Mouse (Mus musculus) cortical plate, adult 2 months (tissue): ENCODE data around the gene Gm28635. TPM values are rescaled to one million over a fixed set of nuclear protein-coding genes. Genes with fewer than 3 reads are reported as not detected.

ENCODE experiments used
- H3K27ac ChIP-seq: fragments of 200-500 bp; 2 replicates; pipeline ENCODE4 v1.5.1; 2012; ENCODE audit warnings: low read length, control low read depth, inconsistent platforms; ENCODE audit not compliant: insufficient read depth
- H3K4me1 ChIP-seq: fragments of 200-500 bp; 2 replicates; pipeline ENCODE4 v1.6.1; 2011; ENCODE audit warnings: low read length; ENCODE audit not compliant: control insufficient read depth, insufficient read depth
- H3K4me3 ChIP-seq: fragments of 200-500 bp; 2 replicates; pipeline ENCODE4 v1.5.1; 2011; ENCODE audit warnings: mild to moderate bottlenecking, low read length, control low read depth; ENCODE audit not compliant: insufficient read depth
- CTCF ChIP-seq: fragments of 200-500 bp; IDR thresholded peaks from 2 replicates; pipeline ENCODE4 v1.5.1; 2011; ENCODE audit warnings: mild to moderate bottlenecking, control low read depth, low read length; ENCODE audit not compliant: insufficient read depth; ENCODE audit errors: extremely low read depth
- POLR2A ChIP-seq: fragments of 200-500 bp; IDR thresholded peaks from 2 replicates; pipeline ENCODE4 v1.6.1; 2011; ENCODE audit warnings: mild to moderate bottlenecking, low read length, control low read depth; ENCODE audit not compliant: insufficient read depth; ENCODE audit errors: extremely low read depth
- polyA plus RNA-seq: library from polyadenylated mRNA; depleted of rRNA; stranded (reverse); fragments of >200 nt; gene quantifications from 2 replicates; pipeline ENCODE4 v1.2.3, GENCODE M21; 2012

Gene Gm28635
- polyA plus RNA-seq, 1 experiment: not detected

DNA sequence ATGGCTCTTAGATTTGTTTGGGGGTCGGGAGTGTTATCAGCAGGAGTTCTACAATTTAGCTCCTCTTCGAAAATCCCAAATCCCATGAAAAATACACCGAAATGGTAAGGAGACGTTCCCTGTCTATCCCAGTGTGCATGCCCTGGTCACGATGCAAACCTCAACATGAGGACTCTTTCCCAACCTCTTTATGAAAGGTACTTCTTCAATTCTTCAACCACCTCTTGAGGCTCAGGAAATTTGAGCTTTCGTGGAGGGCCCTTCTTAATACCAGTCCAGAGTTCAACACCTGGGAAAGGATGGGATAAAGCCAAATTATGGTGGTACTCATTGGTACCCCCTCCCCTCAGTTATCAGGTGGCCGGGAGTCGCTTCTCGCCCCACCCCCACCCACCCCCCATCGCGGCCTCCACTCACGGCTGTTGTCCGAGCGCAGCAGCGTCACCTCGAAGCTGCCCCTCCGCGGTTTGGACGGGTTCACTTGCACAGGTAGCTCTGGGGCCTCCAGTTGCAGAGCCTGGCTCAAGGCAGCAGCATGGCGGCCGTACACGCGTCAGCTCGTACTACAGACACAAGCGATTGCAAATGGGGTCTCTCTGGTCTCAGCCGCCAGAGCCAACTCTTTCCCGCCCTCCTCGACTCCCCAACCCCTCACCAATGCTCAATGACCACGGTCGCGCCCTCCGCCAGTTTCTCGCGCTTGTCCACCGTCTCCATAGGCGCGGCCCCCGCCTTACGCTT lies 7.8 kb downstream of the Gm28635 start:
- H3K4me3 ChIP-seq: peak overlapping the region; percentile 86
- TF ChIP-seq POLR2A (no peak), CTCF (no peak)
- H3K27ac ChIP-seq: no peak overlapping the region
- peaks cover 2% of the 10 kb centered on the region; the same call in 1 of the 2 replicates for H3K4me1 ChIP-seq

DNA sequence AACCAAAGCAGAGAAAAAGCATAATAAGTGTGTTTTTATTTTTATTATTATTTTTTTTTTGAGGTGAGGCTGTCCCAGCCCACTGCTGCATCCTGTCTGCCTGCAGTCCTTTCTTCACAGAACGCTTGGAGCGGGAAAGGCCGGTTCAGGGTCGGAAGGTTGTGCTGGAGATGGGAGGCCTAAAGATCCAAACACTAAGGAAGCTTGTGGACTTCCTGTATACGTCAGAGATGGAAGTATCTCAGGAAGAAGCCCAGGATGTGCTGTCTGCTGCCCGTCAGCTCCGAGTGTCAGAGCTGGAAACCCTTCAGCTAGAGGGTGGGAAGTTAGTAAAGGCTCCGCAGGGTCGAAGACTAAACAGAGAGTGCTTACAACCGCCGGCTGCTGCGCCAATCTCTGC lies 11.8 kb downstream of the Gm28635 start:
- H3K4me3 ChIP-seq: no peak overlapping the region
- no peak overlapping the region for H3K27ac ChIP-seq
- H3K4me1 ChIP-seq: peaks cover 2% of the 10 kb centered on the region; the same call in 1 of the 2 replicates
- TF ChIP-seq POLR2A (no peak), CTCF (no peak)

DNA sequence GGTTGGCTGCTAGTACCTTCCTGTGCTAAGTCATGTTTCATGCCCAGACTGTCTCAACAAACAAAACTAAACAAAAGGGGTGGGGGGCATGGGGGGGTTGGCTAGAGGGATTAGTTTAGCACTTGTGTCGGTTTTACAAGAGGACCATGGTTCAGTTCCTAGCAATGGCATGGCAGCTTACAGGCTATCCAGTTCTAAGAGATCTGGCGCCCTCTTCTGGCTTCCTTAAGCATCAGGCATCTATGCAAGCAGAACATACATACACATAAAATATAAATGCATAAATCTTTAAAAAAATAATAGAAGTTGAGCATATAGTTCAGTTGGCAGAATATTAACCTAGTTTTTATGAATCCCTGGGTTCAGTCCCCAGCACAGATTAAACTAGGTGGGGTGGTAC lies 15.0 kb downstream of the Gm28635 start:
- TF ChIP-seq POLR2A (no peak), CTCF (peak; percentile 18; the same call in 1 of the 2 replicates)
- Histone ChIP-seq H3K4me1 (no peaks in the 10 kb centered on the region), H3K4me3 (no peak overlapping the region), H3K27ac (no peak overlapping the region)

DNA sequence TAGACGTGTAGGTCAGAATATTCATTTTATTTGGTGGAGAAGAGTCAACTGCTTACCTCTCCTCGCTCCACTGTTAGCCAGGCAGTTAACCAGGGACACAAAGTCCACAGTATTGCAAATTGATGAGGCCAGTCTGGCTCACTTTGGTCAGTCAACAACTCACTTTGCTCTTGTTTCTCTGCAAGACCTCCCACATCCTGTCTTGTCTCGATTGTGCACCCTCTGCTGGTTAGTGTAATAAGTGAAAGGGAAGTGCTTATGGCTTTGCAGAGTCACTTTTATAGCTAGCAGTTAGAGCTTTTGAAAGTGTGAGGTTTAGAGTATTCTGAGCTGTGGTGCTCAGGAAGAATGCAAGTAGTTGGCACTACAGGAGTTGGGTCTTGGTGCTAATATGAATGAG lies 17.6 kb downstream of the Gm28635 start:
- no peak overlapping the region for H3K27ac ChIP-seq
- H3K4me3 ChIP-seq: no peak overlapping the region
- TF ChIP-seq POLR2A (no peak), CTCF (peak; percentile 61)
- no peaks in the 10 kb centered on the region for H3K4me1 ChIP-seq

DNA sequence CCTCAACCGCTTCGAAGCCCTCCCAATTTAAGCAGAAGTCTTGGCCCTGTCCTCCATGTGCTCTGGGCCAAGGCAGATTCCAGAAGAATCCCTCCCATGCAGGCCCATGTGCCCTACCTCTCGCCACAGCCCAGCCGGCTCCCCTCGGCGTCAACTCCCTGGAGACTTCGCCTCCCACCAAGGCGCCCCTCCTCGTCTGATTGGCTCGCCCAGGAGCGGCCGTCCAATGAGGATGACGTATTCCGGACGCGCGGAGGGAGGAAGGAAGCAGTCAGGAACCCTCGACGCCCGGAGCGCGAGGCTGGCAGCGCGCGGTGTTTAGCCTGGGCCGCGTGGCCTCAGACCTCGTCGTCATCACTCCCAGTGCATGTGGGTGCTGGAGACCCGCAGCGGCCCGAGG lies 19.0 kb downstream of the Gm28635 start, which contains the start of gene Btbd18:
Btbd18 (plus strand) TSS at position 274 of the 400 bp plus-strand sequence.
- no peak for TF ChIP-seq POLR2A
- TF ChIP-seq CTCF: no peak
- no peaks in the 10 kb centered on the region for H3K4me1 ChIP-seq
- no peak within 1 kb of the TSS for H3K27ac ChIP-seq
- H3K4me3 ChIP-seq: no peak within 1 kb of the TSS

DNA sequence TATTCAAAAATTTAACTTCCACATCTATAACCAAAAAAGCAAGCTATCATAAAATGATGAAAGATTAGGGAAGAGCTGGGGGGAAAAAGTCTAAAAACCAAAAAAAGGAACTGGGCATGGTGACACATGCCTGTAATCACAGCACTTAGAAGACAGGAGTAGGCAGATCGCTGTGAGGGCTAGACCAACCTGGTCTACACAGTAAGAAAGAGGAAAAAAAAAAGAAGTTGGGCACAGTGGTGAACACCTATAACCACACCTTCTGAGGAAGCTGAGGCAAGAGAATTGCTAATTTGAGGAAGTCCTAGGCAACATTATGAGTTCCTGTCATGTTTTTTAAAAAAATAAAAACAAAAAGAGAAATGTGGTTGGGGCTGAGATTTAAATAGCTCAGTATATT lies 22.0 kb downstream of the Gm28635 start:
- TF ChIP-seq CTCF: no peak
- TF ChIP-seq POLR2A: no peak
- no peaks in the 10 kb centered on the region for H3K4me1 ChIP-seq
- no peak overlapping the region for H3K4me3 ChIP-seq
- no peak overlapping the region for H3K27ac ChIP-seq

DNA sequence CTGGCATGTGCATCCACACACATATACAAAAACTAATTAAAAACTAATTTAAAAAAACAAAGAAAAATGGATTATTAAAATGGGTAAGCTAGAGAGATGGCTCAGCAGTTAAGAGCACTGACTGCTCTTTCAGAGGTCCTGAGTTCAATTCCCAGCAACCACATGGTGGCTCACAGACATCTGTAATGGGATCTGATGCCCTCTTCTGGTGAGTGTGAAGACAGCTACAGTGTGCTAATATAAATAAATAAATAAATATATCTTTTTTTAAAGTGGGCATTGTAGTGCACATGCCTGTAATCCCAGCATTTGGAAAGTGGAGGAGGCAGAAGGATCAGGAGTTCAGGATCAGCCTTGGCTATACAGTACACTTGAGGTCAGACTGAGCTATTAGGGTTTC lies 24.5 kb downstream of the Gm28635 start:
- H3K27ac ChIP-seq: no peak overlapping the region
- TF ChIP-seq POLR2A (no peak), CTCF (0 out of 2 replicates have a peak, but pooled peaks have one; percentile 3)
- no peaks in the 10 kb centered on the region for H3K4me1 ChIP-seq
- H3K4me3 ChIP-seq: no peak overlapping the region

DNA sequence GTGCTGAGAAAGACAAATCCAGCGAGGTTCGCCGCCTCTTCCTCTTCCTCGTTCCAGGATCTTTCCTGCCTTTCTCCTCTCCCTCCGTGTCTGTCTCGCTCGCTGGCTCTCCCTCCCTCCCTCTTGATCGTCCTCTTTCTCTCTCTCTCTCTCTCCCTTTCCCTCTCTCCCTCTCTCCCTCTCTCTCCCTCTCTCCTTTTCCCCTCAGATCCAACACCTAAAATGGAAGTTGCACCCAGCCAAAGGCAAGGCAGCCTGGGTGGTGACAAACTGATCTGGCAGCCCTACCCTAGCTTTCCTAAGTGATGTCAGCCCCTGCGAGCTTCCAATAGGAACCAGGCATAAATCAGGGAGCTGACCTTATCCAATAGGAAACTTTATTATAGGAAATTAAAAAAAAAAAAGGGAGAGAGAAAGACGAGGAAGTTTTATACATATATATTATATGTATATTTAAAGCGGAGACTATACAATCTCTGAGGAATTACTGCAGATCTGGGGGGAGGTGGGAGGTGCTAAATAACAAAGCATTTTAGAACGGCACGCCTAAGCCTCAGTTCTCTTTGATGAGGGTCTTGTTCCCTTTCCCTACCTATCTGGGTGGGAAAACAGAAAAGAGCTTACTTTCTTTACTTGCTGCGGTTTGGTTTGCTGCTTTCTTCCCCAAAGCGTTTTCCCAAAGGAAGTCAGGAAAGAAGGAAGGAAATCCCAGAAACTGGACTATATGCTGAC lies 27.2 kb downstream of the Gm28635 start, which contains the start of gene Ctnnd1:
Ctnnd1 (minus strand) TSS at position 302 of the 732 bp plus-strand sequence.
- Histone ChIP-seq H3K4me3 (peak within 1 kb of the TSS; percentile 96), H3K4me1 (no peaks in the 10 kb centered on the region), H3K27ac (peak within 1 kb of the TSS; percentile 99)
- TF ChIP-seq POLR2A: peak; percentile 99
- no peak for TF ChIP-seq CTCF

DNA sequence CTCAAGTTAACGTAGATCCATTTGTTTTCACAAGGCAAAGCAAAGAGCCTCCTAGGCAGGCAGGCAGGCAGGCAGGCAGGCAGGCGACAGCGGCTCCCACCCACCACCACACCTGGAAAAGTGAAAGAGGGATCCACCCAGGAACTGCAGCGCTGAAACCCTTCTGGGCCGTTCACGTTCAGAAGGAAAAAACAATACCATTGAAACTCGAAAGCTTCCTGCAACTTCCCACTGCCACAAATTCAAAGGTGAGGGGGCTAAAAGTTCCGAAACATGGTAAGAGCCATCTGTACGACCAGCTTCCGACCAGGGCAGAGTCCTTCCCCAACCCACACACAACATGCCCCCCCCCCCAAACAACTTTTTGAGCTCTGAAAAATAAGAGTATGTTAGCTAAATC lies 28.2 kb downstream of the Gm28635 start:
- no peak overlapping the region; the same call in 1 of the 2 replicates for H3K27ac ChIP-seq
- no peaks in the 10 kb centered on the region for H3K4me1 ChIP-seq
- peak overlapping the region; percentile 96 for H3K4me3 ChIP-seq
- TF ChIP-seq POLR2A (no peak), CTCF (no peak)
